Mouse (Mus musculus) layer of hippocampus, postnatal 25 days (tissue): ENCODE measurements around the gene Cnnm2. TPM values are rescaled to one million over a fixed set of nuclear protein-coding genes. Genes with fewer than 3 reads are reported as not detected.
"Not testable (repeated sequence)": the region's sequence is repeated elsewhere in the genome, so short reads cannot be mapped to it uniquely, and the experiment has no call there.

Experiments
- DNase-seq, 2 experiments: peaks; one replicate each; pipeline ENCODE4 v3.0.0; 2022; ENCODE audit warnings: mixed read lengths in 2 of 2, low spot score in 1 of 2; ENCODE audit errors: extremely low spot score in 1 of 2
- total RNA-seq, 2 experiments: library from RNA; stranded (reverse); gene quantifications; 2 replicates each; pipeline ENCODE4 v1.2.3; 2021

The Cnnm2 gene
- 10 to 100 TPM; 36.5 TPM for total RNA-seq

GRCm38 (mm10) chr19:46761247-46761946, at the start of gene Cnnm2:
Gene Cnnm2 (plus strand): TSS chr19:46761596.
- DNase-seq = peak; percentile 95 to 98

GRCm38 (mm10) chr19:46714234-46714633, 47.2 kb upstream of the Cnnm2 start:
- no peak for DNase-seq

GRCm38 (mm10) chr19:46715016-46715415, 46.4 kb upstream of the Cnnm2 start:
- no peak for DNase-seq

GRCm38 (mm10) chr19:46718150-46718549, 43.2 kb upstream of the Cnnm2 start:
- DNase-seq = no peak

- no peak for DNase-seq
Observed at GRCm38 (mm10) chr19:46724411-46724810, 37.0 kb upstream of the Cnnm2 start.

GRCm38 (mm10) chr19:46726142-46726541, 35.3 kb upstream of the Cnnm2 start:
- DNase-seq = no peak

- no peak for DNase-seq
Observed at GRCm38 (mm10) chr19:46727140-46727736, 34.2 kb upstream of the Cnnm2 start.

- DNase-seq = no peak
Observed at GRCm38 (mm10) chr19:46727945-46728540, 33.4 kb upstream of the Cnnm2 start.

GRCm38 (mm10) chr19:46728909-46729308, 32.5 kb upstream of the Cnnm2 start:
- DNase-seq = no peak

- no peak for DNase-seq
Observed at GRCm38 (mm10) chr19:46731351-46731750, 30.0 kb upstream of the Cnnm2 start.

GRCm38 (mm10) chr19:46732673-46733072, 28.7 kb upstream of the Cnnm2 start:
- DNase-seq = not testable (repeated sequence)

- DNase-seq = no peak
Observed at GRCm38 (mm10) chr19:46733626-46734025, 27.8 kb upstream of the Cnnm2 start.

GRCm38 (mm10) chr19:46735241-46735640, 26.2 kb upstream of the Cnnm2 start:
- no peak for DNase-seq

GRCm38 (mm10) chr19:46737106-46737505, 24.3 kb upstream of the Cnnm2 start:
- DNase-seq = no peak

GRCm38 (mm10) chr19:46740341-46741008, 20.9 kb upstream of the Cnnm2 start:
- peak; percentile 42 to 71 for DNase-seq

GRCm38 (mm10) chr19:46741574-46741973, 19.8 kb upstream of the Cnnm2 start:
- DNase-seq = no peak

- no peak for DNase-seq
Observed at GRCm38 (mm10) chr19:46744681-46745080, 16.7 kb upstream of the Cnnm2 start.

- no peak for DNase-seq
Observed at GRCm38 (mm10) chr19:46747799-46748198, 13.6 kb upstream of the Cnnm2 start.

GRCm38 (mm10) chr19:46752235-46752634, 9.2 kb upstream of the Cnnm2 start:
- DNase-seq = no peak

GRCm38 (mm10) chr19:46755066-46755465, 6.3 kb upstream of the Cnnm2 start:
- peak in 1 of 2 experiments; percentile 40 for DNase-seq

- no peak for DNase-seq
Observed at GRCm38 (mm10) chr19:46756221-46756620, 5.2 kb upstream of the Cnnm2 start.
